Mouse (Mus musculus): ENCODE results near the gene Inpp5a. TPM values are rescaled to one million over a fixed set of nuclear protein-coding genes. Genes with fewer than 3 reads are reported as not detected.

Gene Inpp5a
- polyA plus RNA-seq, 1 experiment from 2014 or later, result 11.7 TPM

GRCm38 (mm10) chr7:139369501-139370088 lies 19.3 kb upstream of the Inpp5a start:
- DNase-seq (ENCODE audit: low spot score), result no peak

DNA sequence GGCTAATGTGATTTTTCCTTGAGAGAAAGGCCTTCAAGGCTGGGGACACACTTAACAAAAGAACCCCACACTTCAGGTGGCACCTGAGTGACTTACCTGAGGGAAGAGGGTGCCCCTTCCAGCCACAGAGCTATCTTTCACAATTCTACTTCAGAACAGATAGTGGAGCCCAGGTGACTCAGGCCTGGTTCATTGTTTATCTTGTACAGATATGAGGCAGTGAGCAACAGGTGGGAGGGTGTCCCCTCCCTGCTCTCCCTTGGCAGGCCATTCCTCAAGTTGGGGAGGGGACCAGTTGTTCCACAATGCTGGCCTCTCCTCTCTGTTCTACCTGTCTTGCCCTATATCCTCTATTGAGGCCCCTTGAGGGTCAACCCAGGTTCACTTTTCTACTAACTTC lies 17.5 kb upstream of the Inpp5a start:
- no peak for DNase-seq (ENCODE audit: low spot score)

- DNase-seq (ENCODE audit: low spot score), result no peak
These were observed 11.5 kb upstream of the Inpp5a start for GRCm38 (mm10) chr7:139377381-139377780.

GRCm38 (mm10) chr7:139378355-139378754 lies 10.6 kb upstream of the Inpp5a start:
- no peak for DNase-seq (ENCODE audit: low spot score)

DNA sequence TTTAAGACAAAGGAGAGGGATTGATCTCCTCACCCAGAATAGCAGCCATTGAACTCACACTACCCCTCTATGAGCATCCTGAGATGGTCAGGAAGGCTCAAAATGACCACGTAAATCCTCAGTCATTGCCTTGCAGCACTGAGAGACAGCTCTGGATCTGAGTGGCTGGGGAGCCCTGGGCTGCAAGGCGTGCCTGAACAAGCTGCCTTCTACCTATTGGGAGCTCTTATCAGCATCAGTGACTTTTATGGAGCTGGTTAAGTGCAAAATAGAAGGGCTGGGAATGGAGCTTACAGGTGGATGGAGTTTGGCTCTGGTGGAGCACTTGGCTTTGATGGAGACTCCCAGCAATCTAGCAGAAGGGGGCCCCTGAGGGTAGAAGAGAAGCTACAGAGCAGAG lies 9.2 kb upstream of the Inpp5a start:
- DNase-seq (ENCODE audit: low spot score), result no peak

- no peak for DNase-seq (ENCODE audit: low spot score)
These were observed 8.7 kb upstream of the Inpp5a start for GRCm38 (mm10) chr7:139380225-139380624.

GRCm38 (mm10) chr7:139381877-139382276 lies 7.0 kb upstream of the Inpp5a start:
- no peak for DNase-seq (ENCODE audit: low spot score)

DNA sequence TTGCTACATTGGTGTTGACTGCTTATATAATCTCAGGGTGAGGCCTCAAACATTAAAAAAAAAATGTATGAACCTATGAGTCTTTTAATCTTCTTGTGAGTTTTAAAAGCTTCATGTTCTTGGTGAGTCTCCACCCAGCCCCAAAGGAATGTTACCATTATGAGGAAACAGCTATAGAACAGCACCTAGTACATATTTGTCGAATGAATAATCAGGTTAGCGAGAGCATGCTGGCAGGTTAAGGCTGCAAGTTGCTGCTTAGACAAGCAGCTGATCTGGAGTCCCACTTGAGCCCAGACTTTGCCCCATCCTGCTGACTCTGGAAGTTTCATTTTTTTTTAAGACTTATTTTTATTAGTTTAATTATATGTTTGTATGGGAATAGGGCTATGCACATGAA lies 6.1 kb upstream of the Inpp5a start:
- no peak for DNase-seq (ENCODE audit: low spot score)

DNA sequence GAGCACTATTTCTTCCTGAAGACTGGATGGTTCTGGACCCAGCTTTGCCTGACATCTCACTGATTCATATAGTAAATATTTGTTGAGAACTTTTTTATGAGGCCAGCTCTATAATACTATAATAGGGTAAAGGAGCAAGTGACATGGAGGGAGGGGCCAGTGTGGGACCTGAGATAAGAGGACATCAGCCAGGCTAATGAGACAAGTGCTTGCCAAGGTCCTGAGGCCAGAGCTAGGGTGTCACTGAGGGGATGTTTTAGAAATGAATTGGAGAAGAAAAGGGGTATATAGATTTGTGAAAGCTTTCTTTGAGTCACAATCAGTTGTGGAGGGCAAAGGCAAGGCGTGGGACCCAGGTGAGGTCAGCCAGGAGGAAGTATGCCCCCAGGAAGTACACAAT lies 4.4 kb upstream of the Inpp5a start:
- no peak for DNase-seq (ENCODE audit: low spot score)

DNA sequence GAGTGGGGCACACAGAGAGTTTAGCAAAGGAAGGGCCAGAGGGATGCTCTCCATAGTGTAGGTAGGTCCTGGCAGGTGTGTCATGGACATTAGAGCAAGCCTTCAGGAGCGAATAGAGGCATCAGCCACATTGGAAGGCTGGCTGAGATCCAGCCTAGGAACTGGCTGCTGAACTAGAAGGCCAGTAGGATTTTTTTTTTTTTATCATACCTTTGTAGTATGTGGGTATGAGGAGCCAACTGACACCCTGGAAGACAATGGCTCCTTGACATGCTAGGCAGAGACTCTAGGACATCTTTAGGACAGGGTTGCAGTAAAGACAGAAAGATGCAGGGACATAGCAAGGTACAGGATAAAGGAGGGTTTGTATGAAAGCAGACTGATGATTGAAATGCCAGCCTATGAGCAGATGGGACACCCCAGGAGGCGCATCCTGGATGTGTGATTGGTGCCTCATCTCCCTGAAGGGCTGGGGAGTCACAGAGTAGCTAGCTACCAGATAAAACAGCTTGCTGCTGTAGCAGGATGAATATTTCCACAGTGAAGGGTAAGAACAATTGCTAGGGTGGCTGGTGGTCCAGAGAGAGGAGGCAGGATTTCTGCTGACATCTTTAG lies 3.9 kb upstream of the Inpp5a start:
- DNase-seq (ENCODE audit: low spot score), result no peak

GRCm38 (mm10) chr7:139386933-139387690 lies 1.8 kb upstream of the Inpp5a start:
- no peak for DNase-seq (ENCODE audit: low spot score)

- peak; percentile 10 for DNase-seq (ENCODE audit: low spot score)
These were observed 814 bp upstream of the Inpp5a start for GRCm38 (mm10) chr7:139387921-139388669.

GRCm38 (mm10) chr7:139389213-139389761 lies 378 bp downstream of the Inpp5a start:
- no peak for DNase-seq (ENCODE audit: low spot score)

DNA sequence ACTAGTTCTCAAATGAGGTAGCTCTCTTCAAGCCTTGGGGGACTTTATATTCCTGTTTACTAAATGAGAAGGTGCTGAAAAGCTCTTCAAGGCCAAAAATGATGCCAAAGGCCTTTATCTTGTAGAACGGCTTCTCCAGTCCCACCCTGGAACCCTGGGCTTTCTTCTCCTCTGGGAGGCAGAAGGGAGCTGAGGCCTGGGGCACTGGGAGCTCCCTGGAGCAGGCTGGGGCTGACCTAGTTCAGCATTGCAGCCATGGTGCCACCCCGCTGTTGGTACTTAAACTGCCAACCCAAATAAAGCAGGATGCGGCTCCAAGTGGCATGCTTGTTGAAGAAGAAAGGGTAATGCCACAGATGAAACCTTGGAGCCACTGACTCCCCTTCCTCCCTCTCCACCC lies 1.5 kb downstream of the Inpp5a start:
- no peak for DNase-seq (ENCODE audit: low spot score)

DNA sequence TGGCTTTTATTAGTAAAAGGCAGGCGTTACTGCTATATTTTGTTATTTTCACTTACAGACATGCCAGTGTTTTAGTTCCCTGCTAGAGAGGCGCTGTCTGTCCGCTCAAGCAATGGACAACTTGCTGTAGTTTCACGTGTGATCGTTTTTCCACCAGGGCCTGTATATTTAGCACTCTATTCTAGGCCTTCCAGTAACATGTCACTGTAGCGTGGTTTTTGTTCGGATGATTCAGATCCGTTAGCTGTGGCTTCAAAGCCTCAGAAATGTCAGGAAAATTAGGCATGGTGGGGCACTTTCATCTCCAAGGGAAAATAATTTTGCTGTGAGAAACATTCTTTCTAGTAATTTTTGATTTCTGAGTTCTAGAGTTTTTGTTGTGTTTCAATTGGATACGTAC lies 2.0 kb downstream of the Inpp5a start:
- DNase-seq (ENCODE audit: low spot score), result no peak

DNA sequence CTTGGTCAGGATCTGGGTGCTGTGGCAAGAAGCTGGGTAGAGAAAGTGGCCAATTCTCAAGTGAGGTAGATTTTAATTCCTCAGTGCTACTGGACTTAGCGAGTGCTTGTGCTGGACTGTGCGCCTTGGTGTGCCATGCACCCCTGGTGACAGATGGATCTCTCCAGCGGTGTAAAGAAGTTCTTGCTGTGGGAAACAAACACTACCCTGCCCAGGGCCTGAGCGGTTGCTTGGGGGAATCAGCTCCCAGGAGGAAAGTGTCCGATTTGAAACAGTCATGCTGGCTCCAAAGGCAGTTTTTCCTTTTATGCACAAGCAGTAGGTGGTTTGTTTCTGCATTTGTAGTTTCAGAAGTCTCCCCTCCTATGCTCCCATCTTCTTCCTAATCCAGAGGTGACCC lies 2.8 kb downstream of the Inpp5a start:
- DNase-seq (ENCODE audit: low spot score), result no peak

DNA sequence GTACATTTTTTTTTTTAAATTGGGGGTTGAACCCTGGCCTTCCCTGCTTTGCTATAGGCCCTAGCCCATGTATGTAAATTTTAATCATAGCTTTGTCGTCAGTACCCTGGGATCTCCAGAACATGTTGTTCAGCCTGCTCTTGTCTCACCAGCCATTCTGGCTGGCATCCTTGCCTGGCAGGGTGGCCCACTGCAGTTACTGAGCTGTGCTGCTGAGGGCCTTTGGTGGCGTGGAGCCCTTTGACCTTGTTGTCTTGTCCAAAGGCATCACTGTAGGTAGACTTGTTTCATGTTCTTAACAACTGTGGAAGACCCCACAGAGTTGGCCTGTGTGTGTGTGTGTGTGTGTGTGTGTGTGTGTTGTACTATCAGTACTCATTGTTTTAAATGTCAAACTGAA lies 3.2 kb downstream of the Inpp5a start:
- DNase-seq (ENCODE audit: low spot score), result no peak

DNA sequence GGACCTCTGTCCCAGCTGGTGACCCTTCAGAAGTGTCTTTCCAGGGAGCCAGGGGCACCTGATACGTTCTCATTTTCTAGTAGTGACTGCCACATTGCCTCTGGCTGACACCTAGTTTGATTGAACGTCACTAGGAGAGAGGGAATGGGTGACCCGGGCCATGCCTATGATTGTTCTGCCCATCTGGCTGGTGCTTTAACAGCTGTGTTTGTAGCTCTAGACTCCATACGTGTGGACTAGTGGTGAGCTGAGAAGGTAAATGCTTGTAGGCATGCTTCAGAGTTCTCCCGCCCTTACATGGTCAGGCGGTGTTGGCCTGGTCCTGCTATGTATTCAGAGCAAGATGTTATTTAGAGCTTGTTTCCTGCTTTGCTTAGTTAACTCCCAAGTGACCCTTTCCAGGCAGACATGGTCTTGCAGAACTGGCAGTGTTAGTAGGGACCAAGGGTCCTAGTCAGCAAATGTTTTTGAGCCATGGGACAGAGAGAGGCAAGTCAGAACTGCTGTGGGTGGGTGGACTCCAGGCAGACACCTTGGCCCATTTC lies 3.9 kb downstream of the Inpp5a start:
- no peak for DNase-seq (ENCODE audit: low spot score)

DNA sequence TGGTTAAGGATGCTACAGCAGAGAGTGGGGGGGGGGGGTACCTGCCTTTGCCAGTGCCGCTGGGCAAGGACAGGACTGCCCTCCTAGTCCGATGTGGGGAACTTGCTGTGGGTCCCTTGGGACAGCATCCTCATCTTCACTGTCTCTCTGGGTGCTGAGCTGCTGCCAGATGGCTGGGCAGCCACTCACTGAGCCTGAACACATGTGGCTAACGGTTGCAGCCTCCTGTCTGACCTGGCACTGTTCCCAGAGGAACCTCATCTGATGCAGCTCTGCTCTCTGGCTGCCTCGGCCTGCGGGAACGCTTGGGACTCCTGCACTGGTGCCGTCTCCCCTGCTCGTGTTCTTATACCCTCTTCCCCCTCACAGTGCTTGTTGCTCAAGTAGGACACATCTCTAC lies 8.6 kb downstream of the Inpp5a start:
- DNase-seq (ENCODE audit: low spot score), result no peak

DNA sequence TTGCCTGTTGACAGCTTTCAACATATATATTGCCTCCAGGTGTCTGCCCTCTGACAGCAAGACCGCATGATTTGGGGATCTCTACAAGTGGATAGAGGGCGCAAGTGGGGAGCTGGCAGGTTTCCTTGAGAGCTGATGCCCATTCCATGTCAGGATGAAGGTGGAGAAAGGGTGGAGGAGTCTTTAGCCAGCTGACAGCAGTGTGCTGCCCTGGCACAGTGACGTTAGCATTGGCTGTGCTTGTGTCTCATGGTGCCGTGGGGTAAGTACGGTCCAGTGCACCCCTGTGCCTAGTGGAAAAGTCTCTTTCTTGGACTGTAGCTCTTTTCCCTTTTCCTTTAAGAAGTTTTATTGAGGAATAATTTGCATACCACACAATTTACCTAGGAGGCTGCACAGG lies 9.2 kb downstream of the Inpp5a start:
- no peak for DNase-seq (ENCODE audit: low spot score)

GRCm38 (mm10) chr7:139398530-139399021 lies 9.7 kb downstream of the Inpp5a start:
- no peak for DNase-seq (ENCODE audit: low spot score)

Data from thymus, postnatal 0 days (tissue).